Mouse (Mus musculus): ENCODE results near the gene Hist1h2br.
"Not testable (repeated sequence)": the region's sequence is repeated elsewhere in the genome, so short reads cannot be mapped to it uniquely, and the experiment has no call there.

Gene Hist1h2br

GRCm38 (mm10) chr13:21840508-21840907 is 7.0 kb downstream of the Hist1h2br start:
- DNase-seq (ENCODE audit: extremely low read depth, low read depth, low spot score) = not testable (repeated sequence)

GRCm38 (mm10) chr13:21846356-21846755 is 12.8 kb downstream of the Hist1h2br start:
- not testable (repeated sequence) for DNase-seq (ENCODE audit: extremely low read depth, low read depth, low spot score)

GRCm38 (mm10) chr13:21847883-21848282 is 14.3 kb downstream of the Hist1h2br start:
- DNase-seq (ENCODE audit: extremely low read depth, low read depth, low spot score) = no peak

- not testable (repeated sequence) for DNase-seq (ENCODE audit: extremely low read depth, low read depth, low spot score)
These were observed 17.2 kb downstream of the Hist1h2br start for GRCm38 (mm10) chr13:21850696-21851095.

- DNase-seq (ENCODE audit: extremely low read depth, low read depth, low spot score) = no peak
These were observed 18.8 kb downstream of the Hist1h2br start for GRCm38 (mm10) chr13:21852215-21852945.

GRCm38 (mm10) chr13:21855146-21855545 is 21.6 kb downstream of the Hist1h2br start:
- no peak for DNase-seq (ENCODE audit: extremely low read depth, low read depth, low spot score)

GRCm38 (mm10) chr13:21855698-21856162 is 22.2 kb downstream of the Hist1h2br start:
- no peak for DNase-seq (ENCODE audit: extremely low read depth, low read depth, low spot score)

- DNase-seq (ENCODE audit: extremely low read depth, low read depth, low spot score) = no peak
These were observed 28.1 kb downstream of the Hist1h2br start for GRCm38 (mm10) chr13:21861608-21862007.

GRCm38 (mm10) chr13:21865503-21865902 is 32.0 kb downstream of the Hist1h2br start:
- not testable (repeated sequence) for DNase-seq (ENCODE audit: extremely low read depth, low read depth, low spot score)

GRCm38 (mm10) chr13:21880735-21881134 is 47.2 kb downstream of the Hist1h2br start:
- no peak for DNase-seq (ENCODE audit: extremely low read depth, low read depth, low spot score)

- DNase-seq (ENCODE audit: extremely low read depth, low read depth, low spot score) = no peak
These were observed 48.5 kb downstream of the Hist1h2br start for GRCm38 (mm10) chr13:21881878-21882669.

GRCm38 (mm10) chr13:21882760-21883405 is 49.3 kb downstream of the Hist1h2br start:
- DNase-seq (ENCODE audit: extremely low read depth, low read depth, low spot score) = no peak

GRCm38 (mm10) chr13:21883407-21883806 is 49.9 kb downstream of the Hist1h2br start:
- no peak for DNase-seq (ENCODE audit: extremely low read depth, low read depth, low spot score)

GRCm38 (mm10) chr13:21884586-21884985 is 51.0 kb downstream of the Hist1h2br start:
- DNase-seq (ENCODE audit: extremely low read depth, low read depth, low spot score) = no peak

Measured in fat pad, adult 2 months (tissue).